Mouse (Mus musculus): ENCODE measurements around the gene Cand2. TPM values are rescaled to one million over a fixed set of nuclear protein-coding genes. Genes with fewer than 3 reads are reported as not detected.
A peak's percentile ranks its signal among the peaks of the same experiment; 100 is the strongest.

Cand2 gene
- polyA plus RNA-seq, 1 experiment from 2014 or later, result 10.4 TPM

GRCm38 (mm10) chr6:115739056-115739455 is 35.3 kb upstream of the Cand2 start:
- Histone ChIP-seq H3K27ac (no peak overlapping the region), H3K36me3 (ENCODE audit: insufficient read depth, low read length) (no peaks in the 10 kb centered on the region), H3K9ac (ENCODE audit: low read depth, low read length) (no peak overlapping the region), H3K4me3 (replicated peaks; ENCODE audit: low read depth, low read length) (no peak overlapping the region), H3K4me2 (ENCODE audit: low read length) (no peak overlapping the region), H3K4me1 (replicated peaks; ENCODE audit: insufficient read depth, low read length) (no peaks in the 10 kb centered on the region), H3K27me3 (ENCODE audit: insufficient read depth, low read length) (no peaks in the 10 kb centered on the region), H3K9me3 (replicated peaks; ENCODE audit: low read length) (no peaks in the 10 kb centered on the region)
- ATAC-seq (replicated peaks; ENCODE audit: low FRiP score, low read depth), result no peak
- no peak for TF ChIP-seq CTCF (IDR thresholded peaks at IDR 0.05; ENCODE audit: low read depth)
- WGBS, result 83% methylated on average over 5 of the region's 5 CpGs
- DNase-seq (ENCODE audit: low spot score), result no peak

GRCm38 (mm10) chr6:115743569-115743968 is 30.8 kb upstream of the Cand2 start:
- Histone ChIP-seq H3K9me3 (replicated peaks; ENCODE audit: low read length) (no peaks in the 10 kb centered on the region), H3K4me3 (replicated peaks; ENCODE audit: low read depth, low read length) (no peak overlapping the region), H3K9ac (ENCODE audit: low read depth, low read length) (no peak overlapping the region), H3K27ac (no peak overlapping the region), H3K4me2 (ENCODE audit: low read length) (no peak overlapping the region), H3K4me1 (replicated peaks; ENCODE audit: insufficient read depth, low read length) (no peaks in the 10 kb centered on the region), H3K27me3 (ENCODE audit: insufficient read depth, low read length) (no peaks in the 10 kb centered on the region), H3K36me3 (ENCODE audit: insufficient read depth, low read length) (no peaks in the 10 kb centered on the region)
- no peak for TF ChIP-seq CTCF (IDR thresholded peaks at IDR 0.05; ENCODE audit: low read depth)
- 12% methylated on average over 1 of the region's 1 CpGs for WGBS
- DNase-seq (ENCODE audit: low spot score) (peak; percentile 23), ATAC-seq (replicated peaks; ENCODE audit: low FRiP score, low read depth) (no peak; the same call in 1 of the 2 replicates)

- H3K27me3 ChIP-seq (ENCODE audit: insufficient read depth, low read length), result no peaks in the 10 kb centered on the region
- no peak for ATAC-seq (replicated peaks; ENCODE audit: low FRiP score, low read depth)
- WGBS, result 36% methylated on average over 1 of the region's 1 CpGs
- DNase-seq (ENCODE audit: low spot score), result no peak
- H3K4me1 ChIP-seq (replicated peaks; ENCODE audit: insufficient read depth, low read length), result no peaks in the 10 kb centered on the region
- H3K9me3 ChIP-seq (replicated peaks; ENCODE audit: low read length), result no peaks in the 10 kb centered on the region
- TF ChIP-seq CTCF (IDR thresholded peaks at IDR 0.05; ENCODE audit: low read depth), result no peak
- no peak overlapping the region for H3K27ac ChIP-seq
- no peak overlapping the region for H3K9ac ChIP-seq (ENCODE audit: low read depth, low read length)
- no peak overlapping the region for H3K4me3 ChIP-seq (replicated peaks; ENCODE audit: low read depth, low read length)
- H3K36me3 ChIP-seq (ENCODE audit: insufficient read depth, low read length), result no peaks in the 10 kb centered on the region
- H3K4me2 ChIP-seq (ENCODE audit: low read length), result no peak overlapping the region
These were observed 28.0 kb upstream of the Cand2 start for GRCm38 (mm10) chr6:115746326-115746725.

GRCm38 (mm10) chr6:115755536-115755935 is 18.8 kb upstream of the Cand2 start:
- WGBS, result 86% methylated on average over 7 of the region's 7 CpGs
- no peak overlapping the region for H3K4me2 ChIP-seq (ENCODE audit: low read length)
- ATAC-seq (replicated peaks; ENCODE audit: low FRiP score, low read depth) (no peak), DNase-seq (ENCODE audit: low spot score) (no peak)
- no peaks in the 10 kb centered on the region for H3K4me1 ChIP-seq (replicated peaks; ENCODE audit: insufficient read depth, low read length)
- H3K4me3 ChIP-seq (replicated peaks; ENCODE audit: low read depth, low read length), result no peak overlapping the region
- no peaks in the 10 kb centered on the region for H3K36me3 ChIP-seq (ENCODE audit: insufficient read depth, low read length)
- H3K9ac ChIP-seq (ENCODE audit: low read depth, low read length), result no peak overlapping the region
- H3K27me3 ChIP-seq (ENCODE audit: insufficient read depth, low read length), result no peaks in the 10 kb centered on the region
- no peak overlapping the region for H3K27ac ChIP-seq
- no peaks in the 10 kb centered on the region for H3K9me3 ChIP-seq (replicated peaks; ENCODE audit: low read length)
- TF ChIP-seq CTCF (IDR thresholded peaks at IDR 0.05; ENCODE audit: low read depth), result no peak

- Histone ChIP-seq H3K4me2 (ENCODE audit: low read length) (no peak overlapping the region), H3K9me3 (replicated peaks; ENCODE audit: low read length) (no peaks in the 10 kb centered on the region), H3K4me1 (replicated peaks; ENCODE audit: insufficient read depth, low read length) (peaks cover 2% of the 10 kb centered on the region; the same call in 1 of the 2 replicates), H3K9ac (ENCODE audit: low read depth, low read length) (no peak overlapping the region), H3K4me3 (replicated peaks; ENCODE audit: low read depth, low read length) (no peak overlapping the region), H3K27me3 (ENCODE audit: insufficient read depth, low read length) (no peaks in the 10 kb centered on the region), H3K36me3 (ENCODE audit: insufficient read depth, low read length) (no peaks in the 10 kb centered on the region), H3K27ac (no peak overlapping the region)
- no peak for TF ChIP-seq CTCF (IDR thresholded peaks at IDR 0.05; ENCODE audit: low read depth)
- ATAC-seq (replicated peaks; ENCODE audit: low FRiP score, low read depth) (peak; percentile 38; the same call in 1 of the 2 replicates), DNase-seq (ENCODE audit: low spot score) (no peak)
- WGBS, result 43% methylated on average over 9 of the region's 9 CpGs
These were observed 15.3 kb upstream of the Cand2 start for GRCm38 (mm10) chr6:115758981-115759435.

GRCm38 (mm10) chr6:115759461-115759860 is 14.9 kb upstream of the Cand2 start:
- WGBS, result 42% methylated on average over 5 of the region's 5 CpGs
- ATAC-seq (replicated peaks; ENCODE audit: low FRiP score, low read depth), result 0 out of 2 replicates have a peak, but pooled peaks have one; percentile 5
- Histone ChIP-seq H3K27me3 (ENCODE audit: insufficient read depth, low read length) (no peaks in the 10 kb centered on the region), H3K36me3 (ENCODE audit: insufficient read depth, low read length) (no peaks in the 10 kb centered on the region), H3K4me1 (replicated peaks; ENCODE audit: insufficient read depth, low read length) (peaks cover 5% of the 10 kb centered on the region; the same call in 1 of the 2 replicates), H3K4me3 (replicated peaks; ENCODE audit: low read depth, low read length) (no peak overlapping the region), H3K9ac (ENCODE audit: low read depth, low read length) (no peak overlapping the region), H3K4me2 (ENCODE audit: low read length) (no peak overlapping the region), H3K27ac (no peak overlapping the region), H3K9me3 (replicated peaks; ENCODE audit: low read length) (no peaks in the 10 kb centered on the region)
- peak; percentile 13 for DNase-seq (ENCODE audit: low spot score)
- no peak for TF ChIP-seq CTCF (IDR thresholded peaks at IDR 0.05; ENCODE audit: low read depth)

- WGBS, result 92% methylated on average over 4 of the region's 4 CpGs
- no peak overlapping the region for H3K27ac ChIP-seq
- no peaks in the 10 kb centered on the region for H3K9me3 ChIP-seq (replicated peaks; ENCODE audit: low read length)
- H3K4me1 ChIP-seq (replicated peaks; ENCODE audit: insufficient read depth, low read length), result peaks cover 5% of the 10 kb centered on the region; the same call in 1 of the 2 replicates
- no peak overlapping the region for H3K9ac ChIP-seq (ENCODE audit: low read depth, low read length)
- no peak overlapping the region for H3K4me2 ChIP-seq (ENCODE audit: low read length)
- H3K4me3 ChIP-seq (replicated peaks; ENCODE audit: low read depth, low read length), result no peak overlapping the region
- DNase-seq (ENCODE audit: low spot score) (no peak), ATAC-seq (replicated peaks; ENCODE audit: low FRiP score, low read depth) (no peak)
- no peak for TF ChIP-seq CTCF (IDR thresholded peaks at IDR 0.05; ENCODE audit: low read depth)
- no peaks in the 10 kb centered on the region for H3K36me3 ChIP-seq (ENCODE audit: insufficient read depth, low read length)
- no peaks in the 10 kb centered on the region for H3K27me3 ChIP-seq (ENCODE audit: insufficient read depth, low read length)
These were observed 14.2 kb upstream of the Cand2 start for GRCm38 (mm10) chr6:115760137-115760536.

Data from kidney, postnatal 0 days (tissue).